Mouse (Mus musculus) testis, postnatal 14 days (tissue): ENCODE measurements around the gene Msi1.
"Not testable (repeated sequence)": the region's sequence is repeated elsewhere in the genome, so short reads cannot be mapped to it uniquely, and the experiment has no call there.

Source experiments
- DNase-seq: peaks from one replicate; pipeline ENCODE4 v3.0.0; 2021; ENCODE audit warnings: low spot score

The Msi1 gene

DNA sequence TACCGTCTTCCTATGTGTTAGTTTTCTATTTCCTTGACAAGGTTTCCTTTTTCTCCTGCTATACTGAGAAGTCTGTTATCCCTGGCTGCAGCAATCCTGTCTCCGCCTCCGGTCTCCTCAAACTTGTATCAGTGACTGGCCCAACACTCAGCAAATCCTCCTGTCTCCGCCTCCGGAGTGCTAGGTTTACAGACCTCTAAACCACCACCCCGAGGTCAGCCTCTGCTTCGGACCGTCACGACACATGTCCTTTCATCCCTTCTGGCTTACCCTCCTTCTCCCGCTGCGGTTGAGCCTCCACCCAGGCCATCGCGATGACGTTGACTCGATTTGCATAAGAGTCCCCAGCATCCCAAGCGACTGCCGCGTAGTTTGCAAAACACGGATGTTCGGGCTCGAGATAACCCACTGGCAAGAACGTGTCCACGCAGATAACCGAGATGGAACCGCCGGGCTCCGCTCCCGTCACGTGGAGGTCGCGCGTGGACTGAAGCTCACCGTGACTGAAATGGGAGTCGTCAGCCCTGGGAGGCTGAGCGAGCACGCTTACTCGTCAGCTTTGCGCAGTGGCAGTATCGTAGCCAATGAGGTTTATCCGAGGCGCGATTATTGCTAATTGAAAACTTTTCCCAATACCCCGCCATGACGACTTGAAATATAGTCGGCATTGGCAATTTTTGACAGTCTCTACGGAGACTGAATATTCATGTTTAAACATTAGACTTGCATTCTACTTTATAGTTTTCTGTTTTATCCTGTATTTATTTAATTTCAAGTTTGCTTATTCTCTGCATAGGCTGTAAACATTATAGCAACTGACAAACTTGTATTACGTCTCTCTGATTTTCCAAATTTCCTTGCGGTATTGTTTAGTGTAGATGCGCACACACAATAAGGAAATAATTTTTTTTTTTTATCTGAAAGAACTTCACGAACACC, 60.6 kb downstream of the Msi1 start:
- DNase-seq: peak; percentile 91

DNA sequence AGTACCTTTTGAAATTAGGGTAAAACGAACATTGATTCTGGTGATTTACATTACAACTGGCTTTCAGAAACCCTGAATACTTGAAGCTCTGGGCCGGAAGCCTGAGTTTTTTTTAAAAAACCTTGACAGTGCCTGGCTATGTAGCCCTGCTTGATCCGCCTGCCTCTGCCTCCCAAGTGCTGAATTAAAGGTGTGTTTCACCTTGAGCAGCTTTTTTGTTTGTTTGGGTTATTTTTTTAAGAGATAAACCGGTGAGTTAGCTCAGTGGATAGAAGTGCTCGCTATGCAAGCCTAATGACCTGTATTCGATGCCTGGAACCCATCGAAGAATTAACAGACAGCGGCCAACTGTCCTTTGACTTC, 61.2 kb downstream of the Msi1 start:
- no peak for DNase-seq

DNA sequence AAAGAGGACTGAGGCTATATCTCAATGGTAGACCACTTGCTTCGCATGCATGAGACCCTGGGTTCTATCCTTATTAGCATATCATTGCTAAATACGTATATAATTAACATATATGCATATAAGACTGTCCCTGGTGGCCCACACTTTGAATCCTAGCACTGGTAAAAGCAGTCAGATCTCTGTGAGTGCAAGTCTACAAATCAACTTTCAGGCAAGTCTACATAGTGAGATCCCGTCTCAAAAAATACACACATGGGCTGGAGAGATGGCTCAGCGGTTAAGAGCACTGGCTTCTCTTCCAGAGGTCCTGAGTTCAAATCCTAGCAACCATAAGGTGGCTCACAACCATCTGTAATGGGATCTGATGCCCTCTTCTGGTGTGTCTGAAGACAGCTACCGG, 61.7 kb downstream of the Msi1 start:
- no peak for DNase-seq

DNA sequence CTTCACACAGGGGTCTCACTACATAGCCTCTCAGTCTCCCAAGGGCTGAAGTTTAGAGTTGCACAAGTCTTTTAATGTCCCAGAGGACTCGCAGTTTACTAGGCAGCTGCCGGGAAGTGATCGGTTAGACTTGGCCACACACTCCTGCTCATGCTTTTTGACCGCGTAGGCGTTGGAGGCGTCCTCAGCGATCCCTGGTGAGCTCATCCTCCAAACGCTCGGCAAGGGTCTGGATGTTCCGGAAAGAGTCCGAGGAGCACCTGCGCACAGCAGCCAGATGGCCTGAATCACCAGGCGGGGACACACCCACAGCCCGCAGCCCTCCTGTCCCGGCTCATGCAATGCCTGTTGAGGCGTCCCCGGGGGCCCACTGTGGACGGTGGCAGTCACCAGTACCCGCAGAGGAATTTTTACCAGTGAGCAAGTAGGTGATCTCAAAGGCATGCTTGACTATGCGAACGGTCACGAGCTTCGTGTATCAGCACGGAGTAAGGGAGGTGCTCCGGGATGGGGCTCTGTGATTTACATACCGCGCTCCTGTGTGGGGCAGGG, 62.4 kb downstream of the Msi1 start:
- DNase-seq: peak; percentile 82

DNA sequence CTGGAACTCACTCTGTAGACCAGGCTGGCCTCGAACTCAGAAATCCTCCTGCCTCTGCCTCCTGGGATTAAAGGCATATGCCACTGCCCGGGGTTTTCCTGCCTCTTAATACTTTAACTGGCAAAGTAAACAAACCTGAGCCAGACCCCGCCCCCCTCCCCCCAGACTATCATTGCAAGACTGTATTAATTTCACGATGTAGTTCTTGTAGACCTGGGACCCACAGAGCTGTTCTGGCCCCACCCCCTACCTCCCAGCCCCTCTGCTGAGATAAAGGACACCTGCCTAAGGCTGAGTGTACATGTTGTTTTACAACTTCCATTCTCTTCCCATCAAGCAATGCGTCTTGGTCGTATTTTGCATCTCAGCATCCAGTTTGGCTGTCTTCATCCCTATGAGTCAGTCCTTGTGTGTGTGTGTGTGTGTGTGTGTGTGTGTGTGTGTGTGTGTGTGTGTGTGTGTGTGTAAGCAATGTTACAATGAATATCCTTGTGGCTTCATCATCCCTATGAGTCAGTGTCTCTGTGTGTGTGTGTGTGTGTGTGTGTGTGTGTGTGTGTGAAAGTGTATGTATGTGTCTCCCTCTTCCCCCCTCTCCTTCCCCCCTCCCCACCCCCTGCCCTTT, 63.4 kb downstream of the Msi1 start:
- no peak for DNase-seq

DNA sequence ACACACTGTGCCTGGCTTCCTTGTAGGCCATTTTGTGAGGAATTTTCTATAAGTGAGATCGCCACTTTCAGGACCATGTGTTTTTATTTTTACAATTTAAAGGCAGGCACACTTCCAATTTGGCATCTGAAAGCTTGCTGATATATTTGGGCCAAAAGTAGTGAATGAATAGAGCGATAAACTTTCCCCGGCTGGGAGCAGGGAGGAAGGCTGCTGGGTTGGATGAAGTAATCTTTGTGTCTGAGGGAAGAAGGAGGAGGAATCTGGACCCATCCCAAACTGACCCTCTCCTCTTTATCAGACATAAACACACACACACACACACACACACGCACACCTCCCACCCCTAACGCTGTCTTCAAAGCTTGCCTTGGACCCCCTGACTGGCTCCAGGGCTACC, 64.0 kb downstream of the Msi1 start:
- no peak for DNase-seq

DNA sequence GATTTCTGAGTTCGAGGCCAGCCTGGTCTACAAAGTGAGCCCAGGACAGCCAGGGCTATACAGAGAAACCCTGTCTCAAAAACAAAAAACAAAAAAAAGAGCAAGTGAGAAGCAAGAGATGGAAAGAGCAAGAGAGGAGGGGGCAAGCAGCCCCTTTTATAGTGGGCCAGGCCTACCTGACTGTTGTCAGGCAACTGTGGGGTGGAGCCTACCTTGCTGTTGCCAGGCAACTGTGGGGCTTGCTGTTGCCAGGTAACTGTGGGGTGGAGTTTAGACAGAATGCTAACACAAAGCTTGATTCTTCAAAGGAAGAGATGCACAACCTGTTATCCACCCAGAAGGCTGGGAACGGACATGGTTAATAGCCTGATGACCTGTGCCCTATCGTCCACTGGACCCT, 66.2 kb downstream of the Msi1 start:
- not testable (repeated sequence) for DNase-seq

DNA sequence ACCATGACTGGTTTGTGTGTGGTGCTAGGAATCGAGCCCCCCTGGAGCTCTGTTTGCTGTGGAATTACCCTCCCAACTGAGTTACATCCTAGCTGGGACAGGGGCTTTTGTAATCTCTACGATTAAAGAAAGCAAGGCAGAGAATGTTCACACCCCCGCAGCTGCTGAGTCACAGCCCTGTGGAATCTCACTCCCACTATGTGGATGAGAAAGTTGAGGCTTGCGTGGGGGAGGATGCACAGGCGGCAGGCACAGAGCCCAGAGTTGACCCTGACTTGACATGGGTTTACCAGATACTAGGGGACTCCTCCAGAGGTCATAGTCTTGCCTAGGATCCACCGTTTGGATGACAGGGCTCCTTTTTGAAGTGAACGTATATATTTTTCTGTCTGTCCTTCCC, 67.6 kb downstream of the Msi1 start:
- no peak for DNase-seq

DNA sequence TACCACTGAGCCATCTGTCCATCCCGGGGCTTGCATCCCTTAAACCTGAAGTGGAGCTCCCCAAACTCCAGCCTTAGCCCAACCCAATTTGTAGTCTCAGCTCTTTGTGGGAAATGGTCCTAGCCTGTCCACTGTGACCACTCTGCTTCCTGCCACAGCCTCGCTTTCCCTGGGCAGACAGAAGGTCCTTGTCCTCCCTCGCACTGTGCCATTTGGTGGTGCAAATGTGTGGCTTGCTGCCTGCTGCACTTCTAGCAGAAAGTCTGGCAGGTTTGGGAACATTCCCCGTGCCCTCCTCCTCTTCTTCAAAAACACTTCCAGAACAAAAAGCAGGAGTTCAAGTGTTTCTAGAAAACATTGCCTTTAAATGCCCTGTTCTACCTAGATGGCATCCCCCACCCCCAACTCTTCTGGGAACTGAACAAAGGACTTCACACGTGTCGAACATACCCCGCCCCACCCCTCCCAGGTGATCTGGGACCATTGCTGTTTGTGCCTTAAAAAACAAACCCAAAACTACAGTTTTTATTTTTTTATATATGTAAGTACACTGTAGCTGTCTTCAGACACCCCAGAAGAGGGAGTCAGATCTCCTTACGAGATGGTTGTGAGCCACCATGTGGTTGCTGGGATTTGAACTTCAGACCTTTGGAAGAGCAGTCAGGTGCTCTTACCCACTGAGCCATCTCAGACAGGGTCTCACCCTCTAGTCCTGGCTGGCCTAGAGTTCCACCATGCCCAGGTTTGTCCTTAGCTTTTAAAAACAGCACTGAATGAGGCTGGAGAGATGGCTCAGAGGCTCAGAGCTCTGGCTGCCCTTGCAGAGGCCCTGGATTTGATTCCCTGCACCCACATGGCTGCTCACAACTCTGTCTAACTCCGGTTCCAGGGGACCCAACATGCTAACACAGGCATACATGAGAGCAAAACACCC, 69.2 kb downstream of the Msi1 start:
- no peak for DNase-seq

DNA sequence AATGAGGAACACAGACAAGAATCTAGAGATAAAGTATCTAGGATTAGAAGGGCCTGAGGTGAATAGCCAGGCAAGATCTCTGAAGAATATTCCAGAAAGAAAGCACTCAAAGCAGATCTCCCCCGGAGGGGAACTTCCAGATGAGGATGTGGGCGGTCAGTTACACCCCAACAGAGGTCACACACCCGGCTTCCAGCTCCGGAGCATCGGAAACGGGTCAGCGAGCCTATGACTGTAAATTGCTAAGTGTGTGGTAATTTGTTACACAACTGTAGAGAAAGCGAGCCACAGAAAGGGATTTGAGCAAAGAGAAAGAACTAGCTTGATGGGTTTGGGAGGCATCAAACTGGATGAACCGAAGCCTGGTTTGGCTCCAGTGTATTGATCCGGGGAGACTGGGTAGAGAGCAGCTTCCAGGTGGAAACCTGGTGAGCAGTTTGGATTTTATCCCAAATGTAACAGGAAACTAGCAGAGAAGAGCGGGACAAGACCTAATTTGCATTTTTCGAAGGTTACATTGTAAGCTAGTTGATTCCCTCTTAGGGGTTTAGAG, 71.1 kb downstream of the Msi1 start:
- no peak for DNase-seq

DNA sequence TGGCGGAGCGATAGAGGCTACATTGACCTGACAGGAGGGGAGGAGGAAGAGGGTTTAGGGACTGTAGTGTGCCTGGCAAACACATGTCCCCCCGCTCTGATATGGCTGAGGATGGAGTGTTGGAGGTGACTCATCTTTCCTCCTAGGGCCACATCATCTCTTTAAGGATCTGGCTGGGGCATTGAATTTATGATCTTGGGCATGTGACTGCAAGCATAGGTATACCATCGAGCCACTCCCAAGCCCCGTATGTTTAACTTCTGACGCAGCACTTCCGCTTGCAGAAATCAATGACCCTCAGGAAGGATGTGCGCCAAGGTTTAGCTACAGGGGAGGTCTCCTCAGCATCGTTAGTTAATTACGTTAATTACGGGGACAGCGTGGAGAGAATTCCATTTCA, 73.6 kb downstream of the Msi1 start:
- no peak for DNase-seq
